In the genomic region with DNA sequence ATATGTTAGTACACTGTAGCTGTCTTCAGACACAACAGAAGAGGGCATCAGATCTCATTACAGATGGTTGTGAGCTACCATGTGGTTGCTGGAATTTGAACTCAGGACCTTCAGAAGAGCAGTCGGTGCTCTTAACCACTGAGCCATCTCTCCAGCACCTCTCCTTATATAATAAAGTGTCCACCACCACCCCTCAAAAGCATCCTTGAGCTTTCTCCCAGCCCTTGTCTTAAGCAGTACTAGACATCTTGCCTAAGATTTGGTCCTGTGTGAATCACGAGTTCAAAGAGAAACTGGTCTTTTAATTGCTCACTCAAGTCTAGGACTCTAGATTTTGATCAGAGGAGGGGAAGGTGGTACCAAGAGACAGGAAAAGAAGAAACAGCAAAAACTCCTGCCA, we compare ENCODE assay signal across 22 mouse cellular contexts. TPM values are rescaled to one million over a fixed set of nuclear protein-coding genes. Genes with fewer than 3 reads are reported as not detected.
DNase-seq lines count a peak whose midpoint lies in the region; ATAC-seq and TF ChIP-seq lines count a peak whose summit lies in the region.
"Not testable (repeated sequence)": the region's sequence is repeated elsewhere in the genome, so short reads cannot be mapped to it uniquely, and the experiment has no call there.
"Had no signal": no experiment of that assay in that cellular context is flagged by ENCODE, and none has a peak within 500 bp of the region (broad histone marks: within the 10 kb centered on the region; RNA-seq: fewer than 3 reads in every experiment).

No protein-coding gene starts in this region.

- peak overlapping the region; percentile 70 for H3K27ac ChIP-seq in bone marrow macrophage, adult 2 months (ENCODE audit: insufficient read depth, low read depth, low read length)
- not testable (repeated sequence) for H3K27ac ChIP-seq in layer of hippocampus, adult 2 months; liver, embryonic 15.5 days (replicated peaks)

- WGBS in liver, embryonic 15.5 days (ENCODE audit: insufficient replicate concordance), result 48% methylated on average over 2 of the region's 2 CpGs
- 51% methylated on average over 2 of the region's 2 CpGs for WGBS in lung, adult 2 months

- H3K4me3 ChIP-seq in G1E (ENCODE audit: low read depth, low read length), result peak overlapping the region; percentile 66; the same call in 1 of the 2 replicates
- peak overlapping the region; percentile 65 for H3K4me3 ChIP-seq in bone marrow macrophage, adult 2 months (ENCODE audit: insufficient read depth, low read length)
- peak overlapping the region; percentile 18; the same call in 1 of the 2 replicates for H3K4me3 ChIP-seq in layer of hippocampus, adult 2 months
- H3K4me3 ChIP-seq in liver, embryonic 15.5 days (replicated peaks), result peak overlapping the region; percentile 26
- H3K4me3 ChIP-seq in lung, adult 2 months (replicated peaks; ENCODE audit: extremely low read depth, low read depth, low read length), result peak overlapping the region; percentile 59
- peak overlapping the region; percentile 88 for H3K4me3 ChIP-seq in megakaryocyte, embryonic 14.5 days (replicated peaks)

- H3K9me3 ChIP-seq in G1E (replicated peaks); liver, embryonic 15.5 days (replicated peaks); megakaryocyte, embryonic 14.5 days: not testable (repeated sequence)

- TF ChIP-seq CTCF in G1E (IDR thresholded peaks at IDR 0.05; ENCODE audit: low read depth, low read length); bone marrow macrophage, adult 2 months (IDR thresholded peaks at IDR 0.05; ENCODE audit: low read depth, low read length); layer of hippocampus, adult 2 months (conservative IDR thresholded peaks at IDR 0.05); lung, adult 2 months (IDR thresholded peaks at IDR 0.05; ENCODE audit: insufficient read depth, low read length): not testable (repeated sequence)

- H3K4me2 ChIP-seq in liver, embryonic 15.5 days, result not testable (repeated sequence)

- ATAC-seq in G1E (ENCODE audit: extremely low read depth, insufficient number of reproducible peaks, low FRiP score, poor library complexity, severe bottlenecking); liver, embryonic 15.5 days (ENCODE audit: insufficient read depth): not testable (repeated sequence)
- 0 out of 2 replicates have a peak, but pooled peaks have one; percentile 4 for ATAC-seq in granulocyte monocyte progenitor cell, adult 5-6 weeks (replicated peaks; ENCODE audit: poor library complexity, severe bottlenecking)

- H3K36me3 ChIP-seq in G1E (replicated peaks); liver, embryonic 15.5 days (replicated peaks); megakaryocyte, embryonic 14.5 days (replicated peaks; ENCODE audit: low read length); splenic B cell, adult 2 months (ENCODE audit: control insufficient read depth, insufficient read depth, low read length, poor library complexity, severe bottlenecking): not testable (repeated sequence)

- not testable (repeated sequence) for TF ChIP-seq POLR2A in bone marrow macrophage, adult 2 months (IDR thresholded peaks at IDR 0.05; ENCODE audit: borderline replicate concordance, low read depth, low read length); lung, adult 2 months (IDR thresholded peaks at IDR 0.05; ENCODE audit: borderline replicate concordance, extremely low read depth, low read depth, low read length)

- H3K27me3 ChIP-seq in G1E (ENCODE audit: insufficient read depth, low read length); liver, embryonic 15.5 days; megakaryocyte, embryonic 14.5 days (replicated peaks); splenic B cell, adult 2 months (ENCODE audit: control insufficient read depth, insufficient read depth, low read length, poor library complexity, severe bottlenecking): not testable (repeated sequence)

- DNase-seq in G1E (ENCODE audit: low spot score); layer of hippocampus, adult 2 months (ENCODE audit: low spot score in 2 of 2); lung, adult 2 months: not testable (repeated sequence)
- peak; percentile 30 for DNase-seq in splenic B cell, adult 2 months (ENCODE audit: low read depth, low spot score)

- peaks cover 30% of the 10 kb centered on the region for H3K4me1 ChIP-seq in G1E (ENCODE audit: insufficient read depth, low read depth, low read length)
- H3K4me1 ChIP-seq in bone marrow macrophage, adult 2 months (ENCODE audit: control insufficient read depth, insufficient read depth, low read length), result peaks cover 45% of the 10 kb centered on the region
- not testable (repeated sequence) for H3K4me1 ChIP-seq in liver, embryonic 15.5 days (replicated peaks); lung, adult 2 months (ENCODE audit: control insufficient read depth, insufficient read depth, low read length)
- peaks cover 70% of the 10 kb centered on the region for H3K4me1 ChIP-seq in megakaryocyte, embryonic 14.5 days

- H3K9ac ChIP-seq in liver, embryonic 15.5 days, result not testable (repeated sequence)

RNA-seq across cellular contexts. Expression of a gene that starts 1.0 kb away (rescaled TPM):
- total RNA-seq in G1E (2014; fragmentation: Nextera tagmentation) (5.5 and 5.8 TPM in 2 replicates), G1E (2017) (20.5 and 22.1 TPM in 2 replicates)
- 0.24 and 0.46 TPM in 2 replicates for polyA plus RNA-seq in G1E (2012)
- 270 and 276 TPM in 2 replicates for polyA plus RNA-seq in bone marrow macrophage, adult 2 months (2012; ENCODE audit: insufficient read depth, insufficient read length, missing spikeins)
- 106 and 115 TPM in 2 replicates for total RNA-seq in granulocyte monocyte progenitor cell, adult 5-6 weeks (2014; fragmentation: Nextera tagmentation)
- total RNA-seq in granulocyte monocyte progenitor cell, adult 5-6 weeks (2017), result 106 and 143 TPM in 2 replicates
- total RNA-seq in layer of hippocampus, adult 2 months (2021), result 1 to 10 TPM; 2.7 to 4.4 TPM
- 4.8 and 5.7 TPM in 2 replicates for polyA plus RNA-seq in liver, embryonic 15.5 days (2015; fragmentation: Nextera tagmentation; extraction: Ambion mirVana)
- polyA plus RNA-seq in lung, adult 2 months (2012; rRNA removed), result 16.3 and 16.4 TPM in 2 replicates
- polyA plus RNA-seq in megakaryocyte, embryonic 14.5 days (2012; ENCODE audit: insufficient read depth, low replicate concordance), result 17.6 TPM in 1 of 2 replicates, not detected in the other
- polyA plus RNA-seq: forebrain, embryonic 10.5 days; heart, embryonic 10.5 days had no signal

RNA-seq across cellular contexts. Expression of a gene that starts 43.4 kb away (rescaled TPM):
- total RNA-seq in G1E (2014; fragmentation: Nextera tagmentation) (not detected in 2 replicates), G1E (2017) (0.12 and 0.22 TPM in 2 replicates)
- polyA plus RNA-seq in G1E (2012), result 0.03 TPM in 1 of 2 replicates, not detected in the other
- polyA plus RNA-seq in bone marrow macrophage, adult 2 months (2012; ENCODE audit: insufficient read depth, insufficient read length, missing spikeins), result 84.3 and 86.6 TPM in 2 replicates
- 0.58 and 2.9 TPM in 2 replicates for total RNA-seq in granulocyte monocyte progenitor cell, adult 5-6 weeks (2014; fragmentation: Nextera tagmentation)
- 3.1 and 3.5 TPM in 2 replicates for total RNA-seq in granulocyte monocyte progenitor cell, adult 5-6 weeks (2017)
- not detected for total RNA-seq in layer of hippocampus, adult 2 months (2021)
- polyA plus RNA-seq in liver, embryonic 15.5 days (2015; fragmentation: Nextera tagmentation; extraction: Ambion mirVana), result 3.9 and 4.2 TPM in 2 replicates
- polyA plus RNA-seq in lung, adult 2 months (2012; rRNA removed), result 6.8 and 7.9 TPM in 2 replicates
- polyA plus RNA-seq in megakaryocyte, embryonic 14.5 days (2012; ENCODE audit: insufficient read depth, low replicate concordance), result 0.07 TPM in 1 of 2 replicates, not detected in the other
- total RNA-seq: gastrocnemius, adult 18-20 months; gastrocnemius, postnatal 14 days; hindbrain, postnatal 0 days had no signal
- polyA plus RNA-seq: forebrain, embryonic 13.5 days; inflammation-experienced regulatory T-cells, adult 6 months had no signal

RNA-seq across cellular contexts. Expression of a gene that starts 48.0 kb away (rescaled TPM):
- total RNA-seq in G1E (2014; fragmentation: Nextera tagmentation) (0.83 TPM in 1 of 2 replicates, not detected in the other), G1E (2017) (0.38 TPM in 1 of 2 replicates, not detected in the other)
- 0.08 TPM in 1 of 2 replicates, not detected in the other for polyA plus RNA-seq in G1E (2012)
- polyA plus RNA-seq in bone marrow macrophage, adult 2 months (2012; ENCODE audit: insufficient read depth, insufficient read length, missing spikeins), result 0.84 TPM in 1 of 2 replicates, not detected in the other
- not detected in 2 replicates for total RNA-seq in granulocyte monocyte progenitor cell, adult 5-6 weeks (2014; fragmentation: Nextera tagmentation)
- total RNA-seq in granulocyte monocyte progenitor cell, adult 5-6 weeks (2017), result not detected in 2 replicates
- total RNA-seq in layer of hippocampus, adult 2 months (2021), result not detected
- 0.46 and 0.48 TPM in 2 replicates for polyA plus RNA-seq in liver, embryonic 15.5 days (2015; fragmentation: Nextera tagmentation; extraction: Ambion mirVana)
- 8.0 and 8.7 TPM in 2 replicates for polyA plus RNA-seq in lung, adult 2 months (2012; rRNA removed)
- polyA plus RNA-seq in megakaryocyte, embryonic 14.5 days (2012; ENCODE audit: insufficient read depth, low replicate concordance), result not detected in 2 replicates
- total RNA-seq: gastrocnemius, adult 18-20 months; hindbrain, postnatal 0 days had no signal
- polyA plus RNA-seq: brain, embryonic 14.5 days; embryonic facial prominence, embryonic 11.5 days; embryonic facial prominence, embryonic 14.5 days; forebrain, embryonic 10.5 days; forebrain, embryonic 13.5 days; forebrain, embryonic 16.5 days; hindbrain, embryonic 11.5 days; hindbrain, embryonic 14.5 days; hindbrain, postnatal 0 days; Patski had no signal

Comparison
In these comparisons a context has a peak if more than half of its experiments do, and no peak if none do; other contexts are left out.
1. H3K4me3 ChIP-seq: peak in every context shown above with its lines; median percentile 88 in megakaryocyte, embryonic 14.5 days; 66 in G1E; 65 in bone marrow macrophage, adult 2 months; 59 in lung, adult 2 months; 26 in liver, embryonic 15.5 days; 18 in layer of hippocampus, adult 2 months.
2. RNA of a gene that starts 1.0 kb away (polyA plus RNA-seq): 270 to 276 TPM in bone marrow macrophage, adult 2 months; 17.6 TPM in megakaryocyte, embryonic 14.5 days, 16.3 to 16.4 TPM in lung, adult 2 months, 4.8 to 5.7 TPM in liver, embryonic 15.5 days and 0.24 to 0.46 TPM in G1E; every median in the first group is over 10 times any median in the second.